Mouse (Mus musculus): ENCODE data around the gene Amdhd2.

DNA sequence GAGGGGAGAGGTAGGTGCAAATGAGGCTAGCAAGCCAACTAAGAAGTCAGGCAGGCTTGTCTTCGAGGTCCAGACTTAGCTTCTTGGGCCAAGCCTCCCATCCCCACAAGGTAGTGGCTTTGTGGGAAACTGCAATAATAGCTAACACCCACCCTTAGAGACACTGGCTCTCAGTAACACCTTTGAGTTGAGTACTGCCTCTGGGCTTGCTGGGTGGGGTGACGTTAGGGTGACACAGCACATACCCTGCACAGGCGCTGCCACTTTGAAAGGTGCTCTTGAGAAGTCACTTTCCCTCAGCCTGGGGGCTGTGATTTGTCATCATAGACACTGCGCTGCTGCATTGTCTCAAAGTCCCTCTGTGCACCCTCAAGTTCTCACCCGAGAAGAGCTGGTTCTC, 30.2 kb upstream of the Amdhd2 start:
- TF ChIP-seq POLR2A (IDR thresholded peaks at IDR 0.05; ENCODE audit: insufficient read depth, low read depth, low read length) (no peak), CTCF (IDR thresholded peaks at IDR 0.05) (no peak), EP300 (IDR thresholded peaks at IDR 0.05; ENCODE audit: insufficient read depth, low read depth, low read length) (no peak)

Measured in heart, adult 2 months (tissue).